Mouse (Mus musculus) E14TG2a.4 (cell line): Measurements from ENCODE around the gene Pip5k1c.
A peak's percentile ranks its signal among the peaks of the same experiment; 100 is the strongest.

Experiments used
- H3K27me3 ChIP-seq: 2 replicates; pipeline ENCODE4 v1.6.1; 2014; ENCODE audit warnings: low read length, control low read depth; ENCODE audit not compliant: insufficient read depth
- H3K36me3 ChIP-seq: 2 replicates; pipeline ENCODE4 v1.6.1; 2014; ENCODE audit warnings: low read length, control low read depth; ENCODE audit not compliant: insufficient read depth
- H3K4me1 ChIP-seq: replicated peaks from 2 replicates; pipeline ENCODE4 v1.6.1; 2014; ENCODE audit warnings: low read depth, low read length, control low read depth
- H3K4me3 ChIP-seq: replicated peaks from 2 replicates; pipeline ENCODE4 v1.5.1; 2014; ENCODE audit warnings: mild to moderate bottlenecking, low read length
- H3K9me3 ChIP-seq: 2 replicates; pipeline ENCODE4 v1.6.1; 2014; ENCODE audit warnings: low read length, control low read depth
- CTCF ChIP-seq: conservative IDR thresholded peaks from 2 replicates; pipeline ENCODE4 v1.5.1; 2014; ENCODE audit warnings: low read length
- NANOG ChIP-seq: IDR thresholded peaks from 2 replicates; pipeline ENCODE4 v1.6.1; 2014; ENCODE audit warnings: borderline replicate concordance, low read length, mixed read lengths
- POU5F1 ChIP-seq: IDR thresholded peaks from 2 replicates; pipeline ENCODE4 v1.6.1; 2014; ENCODE audit warnings: low read length, borderline replicate concordance

Pip5k1c gene

GRCm38 (mm10) chr10:81302781-81303218, 10.0 kb downstream of the Pip5k1c start:
- Histone ChIP-seq H3K27me3 (no peaks in the 10 kb centered on the region), H3K9me3 (no peaks in the 10 kb centered on the region), H3K4me1 (peaks cover 95% of the 10 kb centered on the region), H3K4me3 (no peak overlapping the region; the same call in 1 of the 2 replicates), H3K36me3 (peaks cover 74% of the 10 kb centered on the region)
- TF ChIP-seq POU5F1 (no peak), NANOG (no peak), CTCF (no peak)

- peaks cover 76% of the 10 kb centered on the region for H3K36me3 ChIP-seq
- H3K9me3 ChIP-seq, result no peaks in the 10 kb centered on the region
- no peak overlapping the region for H3K4me3 ChIP-seq
- peaks cover 95% of the 10 kb centered on the region for H3K4me1 ChIP-seq
- TF ChIP-seq POU5F1 (no peak), CTCF (no peak), NANOG (no peak)
- H3K27me3 ChIP-seq, result no peaks in the 10 kb centered on the region
Measured at GRCm38 (mm10) chr10:81303258-81303657, 10.5 kb downstream of the Pip5k1c start.

GRCm38 (mm10) chr10:81303761-81304160, 11.0 kb downstream of the Pip5k1c start:
- H3K4me3 ChIP-seq, result no peak overlapping the region
- no peaks in the 10 kb centered on the region for H3K27me3 ChIP-seq
- no peaks in the 10 kb centered on the region for H3K9me3 ChIP-seq
- H3K4me1 ChIP-seq, result peaks cover 93% of the 10 kb centered on the region
- TF ChIP-seq POU5F1, result no peak
- TF ChIP-seq CTCF, result no peak
- TF ChIP-seq NANOG, result no peak
- peaks cover 77% of the 10 kb centered on the region for H3K36me3 ChIP-seq

- H3K9me3 ChIP-seq, result no peaks in the 10 kb centered on the region
- TF ChIP-seq POU5F1 (no peak), CTCF (peak; percentile 72)
- no peaks in the 10 kb centered on the region for H3K27me3 ChIP-seq
- peaks cover 93% of the 10 kb centered on the region for H3K4me1 ChIP-seq
- H3K4me3 ChIP-seq, result no peak overlapping the region
- H3K36me3 ChIP-seq, result peaks cover 77% of the 10 kb centered on the region
Measured at GRCm38 (mm10) chr10:81304597-81305238, 12.0 kb downstream of the Pip5k1c start.

- Histone ChIP-seq H3K4me1 (peaks cover 93% of the 10 kb centered on the region), H3K36me3 (peaks cover 84% of the 10 kb centered on the region), H3K27me3 (no peaks in the 10 kb centered on the region), H3K4me3 (no peak overlapping the region), H3K9me3 (no peaks in the 10 kb centered on the region)
- TF ChIP-seq POU5F1, result no peak
Measured at GRCm38 (mm10) chr10:81305663-81306062, 12.9 kb downstream of the Pip5k1c start.

GRCm38 (mm10) chr10:81306173-81306668, 13.5 kb downstream of the Pip5k1c start:
- no peak overlapping the region for H3K4me3 ChIP-seq
- H3K36me3 ChIP-seq, result peaks cover 87% of the 10 kb centered on the region
- H3K4me1 ChIP-seq, result peaks cover 94% of the 10 kb centered on the region
- H3K27me3 ChIP-seq, result no peaks in the 10 kb centered on the region
- no peaks in the 10 kb centered on the region for H3K9me3 ChIP-seq
- TF ChIP-seq CTCF, result no peak
- TF ChIP-seq POU5F1, result no peak
- TF ChIP-seq NANOG, result no peak

GRCm38 (mm10) chr10:81306837-81307682, 14.3 kb downstream of the Pip5k1c start:
- Histone ChIP-seq H3K9me3 (no peaks in the 10 kb centered on the region), H3K4me3 (no peak overlapping the region), H3K36me3 (peaks cover 87% of the 10 kb centered on the region), H3K27me3 (no peaks in the 10 kb centered on the region), H3K4me1 (peaks cover 94% of the 10 kb centered on the region)
- no peak for TF ChIP-seq POU5F1
- no peak for TF ChIP-seq NANOG
- no peak for TF ChIP-seq CTCF

- peaks cover 96% of the 10 kb centered on the region for H3K36me3 ChIP-seq
- H3K27me3 ChIP-seq, result no peaks in the 10 kb centered on the region
- peaks cover 94% of the 10 kb centered on the region for H3K4me1 ChIP-seq
- H3K9me3 ChIP-seq, result no peaks in the 10 kb centered on the region
- TF ChIP-seq CTCF (no peak), POU5F1 (no peak), NANOG (no peak)
- H3K4me3 ChIP-seq, result no peak overlapping the region
Measured at GRCm38 (mm10) chr10:81309571-81309970, 16.8 kb downstream of the Pip5k1c start.
